ENCODE assay signal across 20 mouse cellular contexts in genomic region chr3:153267397-153267796, GRCm38 (mm10).
DNase-seq lines count a peak whose midpoint lies in the region; ATAC-seq and TF ChIP-seq lines count a peak whose summit lies in the region.
"Had no signal": no experiment of that assay in that cellular context is flagged by ENCODE, and none has a peak within 500 bp of the region (broad histone marks: within the 10 kb centered on the region; RNA-seq: fewer than 3 reads in every experiment).

No protein-coding gene starts in this region.

- no peak overlapping the region for H3K27ac ChIP-seq in limb, embryonic 14.5 days (replicated peaks; ENCODE audit: low read depth, low read length)
- H3K27ac ChIP-seq in limb, embryonic 10.5 days, result no peak overlapping the region
- no peak overlapping the region for H3K27ac ChIP-seq in CH12.LX (ENCODE audit: insufficient read depth, low read depth)
- no peak overlapping the region for H3K27ac ChIP-seq in midbrain, embryonic 14.5 days (replicated peaks; ENCODE audit: low read depth, low read length)
- H3K27ac ChIP-seq: embryonic facial prominence, embryonic 12.5 days; heart, adult 2 months; hindbrain, postnatal 0 days had no signal

- ATAC-seq in limb, embryonic 14.5 days (ENCODE audit: low FRiP score, low read depth), result no peak
- ATAC-seq in megakaryocyte progenitor cell, adult 5-6 weeks (replicated peaks; ENCODE audit: poor library complexity), result peak; percentile 87
- no peak for ATAC-seq in midbrain, embryonic 14.5 days (ENCODE audit: low FRiP score, low TSS enrichment)
- ATAC-seq: hindbrain, postnatal 0 days; liver, postnatal 0 days; midbrain, embryonic 16.5 days; Patski had no signal

- no peaks in the 10 kb centered on the region for H3K27me3 ChIP-seq in limb, embryonic 14.5 days (ENCODE audit: control insufficient read depth, insufficient read depth, low read length)
- no peaks in the 10 kb centered on the region for H3K27me3 ChIP-seq in limb, embryonic 10.5 days (ENCODE audit: low read depth, poor library complexity, severe bottlenecking)
- no peaks in the 10 kb centered on the region for H3K27me3 ChIP-seq in CH12.LX (replicated peaks)
- H3K27me3 ChIP-seq in midbrain, embryonic 14.5 days (ENCODE audit: control insufficient read depth, insufficient read depth, low read length), result no peaks in the 10 kb centered on the region
- H3K27me3 ChIP-seq: embryonic facial prominence, embryonic 12.5 days; Patski had no signal

- no peak for TF ChIP-seq RAD21 in CH12.LX (IDR thresholded peaks at IDR 0.05; ENCODE audit: low read depth, low read length)

- 55% methylated on average over 8 of the region's 8 CpGs for WGBS in limb, embryonic 14.5 days
- WGBS in limb, embryonic 10.5 days, result 73% methylated on average over 8 of the region's 8 CpGs
- WGBS in midbrain, embryonic 14.5 days, result 80% methylated on average over 8 of the region's 8 CpGs

- no peaks in the 10 kb centered on the region for H3K9me3 ChIP-seq in limb, embryonic 14.5 days (ENCODE audit: control insufficient read depth, low read length)
- H3K9me3 ChIP-seq in limb, embryonic 10.5 days (replicated peaks), result no peaks in the 10 kb centered on the region
- H3K9me3 ChIP-seq in CH12.LX (replicated peaks; ENCODE audit: low read length), result no peaks in the 10 kb centered on the region
- H3K9me3 ChIP-seq in midbrain, embryonic 14.5 days (ENCODE audit: control insufficient read depth, low read length), result no peaks in the 10 kb centered on the region
- H3K9me3 ChIP-seq: embryonic facial prominence, embryonic 12.5 days had no signal

- no peak for TF ChIP-seq CTCF in CH12.LX (conservative IDR thresholded peaks at IDR 0.05 in 1 of 2, IDR thresholded peaks at IDR 0.05 in 1 of 2; ENCODE audit: low read depth in 2 of 2, low read length in 2 of 2)

- peak; percentile 84 for DNase-seq in limb, embryonic 14.5 days (ENCODE audit: low spot score)
- no peak for DNase-seq in limb, embryonic 10.5 days (ENCODE audit: low spot score)
- DNase-seq in CH12.LX (ENCODE audit: extremely low read depth), result peak; percentile 55
- peak; percentile 55 for DNase-seq in ZHBTc4 (ENCODE audit: low read depth, low spot score)
- DNase-seq in heart, adult 8-10 months (ENCODE audit: low spot score), result no peak
- no peak for DNase-seq in midbrain, embryonic 14.5 days
- DNase-seq: cerebellum, adult 9-10 months; gastrocnemius, postnatal 10 days; heart, adult 2 months; kidney, adult 18-20 months; kidney, postnatal 25 days; layer of hippocampus, adult 9-11 months; liver; liver, postnatal 0 days; thymus, adult 18-20 months had no signal

- dilution Hi-C loops in CH12.LX (cut with MboI; ENCODE audit: extremely low pct_ligation_motif_present, extremely low pct_unique_long_range_greater_than_20kb, low sequenced_read_pairs), result no loop called here

- no peaks in the 10 kb centered on the region for H3K36me3 ChIP-seq in limb, embryonic 14.5 days (ENCODE audit: control insufficient read depth, insufficient read depth, low read length)
- no peaks in the 10 kb centered on the region for H3K36me3 ChIP-seq in limb, embryonic 10.5 days
- no peaks in the 10 kb centered on the region for H3K36me3 ChIP-seq in CH12.LX (replicated peaks in 1 of 2; ENCODE audit: control insufficient read depth in 1 of 2, insufficient read depth in 1 of 2, low read length in 1 of 2)
- no peaks in the 10 kb centered on the region for H3K36me3 ChIP-seq in midbrain, embryonic 14.5 days (ENCODE audit: control insufficient read depth, insufficient read depth, low read length)
- H3K36me3 ChIP-seq: embryonic facial prominence, embryonic 12.5 days had no signal

- H3K4me3 ChIP-seq in limb, embryonic 14.5 days (replicated peaks; ENCODE audit: low read length), result no peak overlapping the region
- no peak overlapping the region for H3K4me3 ChIP-seq in limb, embryonic 10.5 days
- no peak overlapping the region for H3K4me3 ChIP-seq in CH12.LX (replicated peaks in 1 of 3; ENCODE audit: low read depth in 2 of 3, low read length in 2 of 3, poor library complexity in 1 of 3)
- no peak overlapping the region for H3K4me3 ChIP-seq in midbrain, embryonic 14.5 days (replicated peaks; ENCODE audit: low read depth, low read length)
- H3K4me3 ChIP-seq: embryonic facial prominence, embryonic 12.5 days; heart, adult 2 months had no signal

- TF ChIP-seq POLR2A in limb, embryonic 14.5 days (IDR thresholded peaks at IDR 0.05; ENCODE audit: borderline replicate concordance, extremely low read depth, insufficient read depth, insufficient read length), result no peak
- no peak for TF ChIP-seq POLR2A in CH12.LX (IDR thresholded peaks at IDR 0.05; ENCODE audit: low read depth, low read length)

- no peaks in the 10 kb centered on the region for H3K79me2 ChIP-seq in CH12.LX (replicated peaks; ENCODE audit: control insufficient read depth, extremely low read depth, insufficient read depth, poor library complexity, severe bottlenecking)

- no peak overlapping the region for H3K4me2 ChIP-seq in limb, embryonic 14.5 days (replicated peaks; ENCODE audit: low read depth, low read length, severe bottlenecking)
- H3K4me2 ChIP-seq in CH12.LX (ENCODE audit: insufficient read depth, low read depth, poor library complexity, severe bottlenecking), result peak overlapping the region; percentile 18; the same call in 1 of the 2 replicates
- no peak overlapping the region for H3K4me2 ChIP-seq in midbrain, embryonic 14.5 days (ENCODE audit: low read length)
- H3K4me2 ChIP-seq: embryonic facial prominence, embryonic 12.5 days had no signal

- in situ Hi-C loops in CH12.LX (cut with MboI; ENCODE audit: low pct_ligation_motif_present, low pct_unique_long_range_greater_than_20kb, low sequenced_read_pairs), result loop anchor here (25.0 kb wide), 1 partner anchor 520 kb away; no protein-coding TSS in a partner anchor

- peak; percentile 36; the same call in 1 of the 2 replicates for TF ChIP-seq EP300 in CH12.LX (IDR thresholded peaks at IDR 0.05; ENCODE audit: low read length)

- no peaks in the 10 kb centered on the region for H3K4me1 ChIP-seq in limb, embryonic 14.5 days (ENCODE audit: control insufficient read depth, insufficient read depth, low read length)
- H3K4me1 ChIP-seq in limb, embryonic 10.5 days, result peaks cover 3% of the 10 kb centered on the region; the same call in 1 of the 2 replicates
- H3K4me1 ChIP-seq in CH12.LX (ENCODE audit: control insufficient read depth in 1 of 2, insufficient read depth in 2 of 2), result peaks cover 6 to 10% of the 10 kb centered on the region in 2 experiments
- H3K4me1 ChIP-seq in midbrain, embryonic 14.5 days (ENCODE audit: control insufficient read depth, insufficient read depth, low read length), result no peaks in the 10 kb centered on the region
- H3K4me1 ChIP-seq: embryonic facial prominence, embryonic 12.5 days had no signal

- H3K9ac ChIP-seq in limb, embryonic 14.5 days (ENCODE audit: low read depth, low read length, severe bottlenecking), result no peak overlapping the region
- H3K9ac ChIP-seq in CH12.LX (ENCODE audit: insufficient read depth, low read depth), result no peak overlapping the region
- H3K9ac ChIP-seq in midbrain, embryonic 14.5 days (replicated peaks; ENCODE audit: low read length), result no peak overlapping the region
- H3K9ac ChIP-seq: embryonic facial prominence, embryonic 12.5 days; liver, postnatal 0 days had no signal

TF ChIP-seq in CH12.LX, 34 proteins besides CTCF, POLR2A, EP300 and RAD21:
- TF ChIP-seq MAX (IDR thresholded peaks at IDR 0.05; ENCODE audit: low read length), result no peak
- no peak for TF ChIP-seq GABPA (IDR thresholded peaks at IDR 0.05; ENCODE audit: insufficient replicate concordance, low read depth, low read length)
- TF ChIP-seq TCF12 (IDR thresholded peaks at IDR 0.05; ENCODE audit: low read depth, low read length), result no peak
- TF ChIP-seq IRF4 (IDR thresholded peaks at IDR 0.05; ENCODE audit: low read depth, low read length), result no peak
- no peak for TF ChIP-seq SMC3 (IDR thresholded peaks at IDR 0.05; ENCODE audit: low read depth, low read length)
- peak; percentile 51; the same call in 1 of the 2 replicates for TF ChIP-seq MXI1 (IDR thresholded peaks at IDR 0.05; ENCODE audit: low read depth, low read length)
- no peak for TF ChIP-seq TBP (conservative IDR thresholded peaks at IDR 0.05; ENCODE audit: low read depth, low read length)
- peak; percentile 32; the same call in 1 of the 2 replicates for TF ChIP-seq ELF1 (IDR thresholded peaks at IDR 0.05; ENCODE audit: low read depth, low read length)
- TF ChIP-seq ZNF384 (IDR thresholded peaks at IDR 0.05; ENCODE audit: low read depth, low read length), result no peak
- TF ChIP-seq JUN (IDR thresholded peaks at IDR 0.05; ENCODE audit: insufficient read depth, low read depth, low read length), result no peak
- no peak for TF ChIP-seq JUND (conservative IDR thresholded peaks at IDR 0.05; ENCODE audit: low read depth, low read length)
- no peak for TF ChIP-seq ETS1 (conservative IDR thresholded peaks at IDR 0.05; ENCODE audit: low read depth, low read length)
- TF ChIP-seq MYC (IDR thresholded peaks at IDR 0.05; ENCODE audit: low read depth, low read length), result no peak
- 0 out of 2 replicates have a peak, but pooled peaks have one; percentile 50 for TF ChIP-seq SIN3A (IDR thresholded peaks at IDR 0.05; ENCODE audit: low read length)
- TF ChIP-seq POLR2AphosphoS2 (IDR thresholded peaks at IDR 0.05; ENCODE audit: low read depth, low read length), result no peak

Comparison
In these comparisons a context has a peak if more than half of its experiments do, and no peak if none do; other contexts are left out.
1. DNase-seq: peak in limb, embryonic 14.5 days (single experiment), CH12.LX (single experiment) and ZHBTc4 (single experiment); none in limb, embryonic 10.5 days (single experiment), heart, adult 8-10 months (single experiment) and midbrain, embryonic 14.5 days (single experiment).